Mouse (Mus musculus) MEL (cell line): ENCODE measurements around the gene Ddi2. TPM values are rescaled to one million over a fixed set of nuclear protein-coding genes. Genes with fewer than 3 reads are reported as not detected.

Source experiments
- DNase-seq: peaks from one replicate; pipeline ENCODE4 v3.0.0; 2011; ENCODE audit warnings: low read depth, low spot score
- H3K27ac ChIP-seq: 2 replicates; pipeline ENCODE4 v1.5.1; 2012; ENCODE audit warnings: low read depth, mild to moderate bottlenecking, control low read depth, low read length, moderate library complexity; ENCODE audit not compliant: control insufficient read depth
- H3K27me3 ChIP-seq, 2 experiments: fragments of 150-350 bp in 1 of 2; sonication (generic) in 1 of 2; 2 replicates each; pipeline ENCODE4 v1.6.1; 2012; ENCODE audit warnings: low read length in 2 of 2, mild to moderate bottlenecking in 2 of 2, improper control_type of control experiment in 1 of 2, moderate library complexity in 1 of 2; ENCODE audit not compliant: insufficient read depth in 2 of 2, control insufficient read depth in 1 of 2
- H3K36me3 ChIP-seq, 2 experiments: 2 replicates each; pipeline ENCODE4 v1.6.1; 2012 to 2014; ENCODE audit warnings: low read length in 2 of 2, improper control_type of control experiment in 1 of 2, inconsistent platforms in 1 of 2, mild to moderate bottlenecking in 1 of 2; ENCODE audit not compliant: insufficient read depth in 2 of 2, control insufficient read depth in 1 of 2
- H3K4me1 ChIP-seq, 2 experiments: fragments of 150-350 bp in 1 of 2; sonication (generic) in 1 of 2; 2 replicates each; pipeline ENCODE4 v1.6.1; 2012; ENCODE audit warnings: low read length in 2 of 2, improper control_type of control experiment in 1 of 2, mild to moderate bottlenecking in 1 of 2; ENCODE audit not compliant: insufficient read depth in 2 of 2, control insufficient read depth in 1 of 2
- H3K4me3 ChIP-seq, 2 experiments: fragments of 150-350 bp in 1 of 2; sonication (generic) in 1 of 2; 2 replicates each; pipeline ENCODE4 v1.5.1; 2012; ENCODE audit warnings: low read depth in 2 of 2, low read length in 2 of 2, mild to moderate bottlenecking in 2 of 2, moderate library complexity in 2 of 2, control low read depth in 1 of 2, improper control_type of control experiment in 1 of 2; ENCODE audit not compliant: control insufficient read depth in 1 of 2, insufficient read depth in 1 of 2
- H3K79me2 ChIP-seq: 2 replicates; pipeline ENCODE4 v1.6.1; 2012; ENCODE audit warnings: mild to moderate bottlenecking, low read length, moderate library complexity; ENCODE audit not compliant: control insufficient read depth, poor library complexity, insufficient read depth
- H3K9ac ChIP-seq: 2 replicates; pipeline ENCODE4 v1.6.1; 2012; ENCODE audit warnings: low read depth, mild to moderate bottlenecking, control low read depth, low read length, moderate library complexity; ENCODE audit not compliant: control insufficient read depth, poor library complexity, severe bottlenecking
- H3K9me3 ChIP-seq: fragments of 150-350 bp; sonication (generic); replicated peaks from 2 replicates; pipeline ENCODE4 v1.6.1; 2012; ENCODE audit warnings: mild to moderate bottlenecking, low read length, improper control_type of control experiment, moderate library complexity; ENCODE audit not compliant: insufficient read depth
- CHD1 ChIP-seq: IDR thresholded peaks from 2 replicates; pipeline ENCODE4 v1.6.1; 2012; ENCODE audit warnings: low read depth, mild to moderate bottlenecking, inconsistent platforms, low read length, improper control_type of control experiment
- CTCF ChIP-seq, 3 experiments: IDR thresholded peaks in 2 of 3; conservative IDR thresholded peaks in 1 of 3; 2 replicates each; pipeline ENCODE4 v1.5.1; 2011 to 2012; ENCODE audit warnings: low read length in 3 of 3, low read depth in 2 of 3, mild to moderate bottlenecking in 2 of 3, improper control_type of control experiment in 1 of 3, inconsistent platforms in 1 of 3, mixed read lengths in 1 of 3, moderate library complexity in 1 of 3; ENCODE audit not compliant: control insufficient read depth in 1 of 3, insufficient read depth in 1 of 3, poor library complexity in 1 of 3, severe bottlenecking in 1 of 3
- E2F4 ChIP-seq: IDR thresholded peaks from 2 replicates; pipeline ENCODE4 v1.6.1; 2011; ENCODE audit warnings: low read depth, low read length, improper control_type of control experiment, borderline replicate concordance
- ELF1 ChIP-seq: IDR thresholded peaks from 2 replicates; pipeline ENCODE4 v1.6.1; 2014; ENCODE audit warnings: low read depth, mild to moderate bottlenecking, inconsistent platforms, low read length, improper control_type of control experiment, moderate library complexity
- EP300 ChIP-seq, 2 experiments: IDR thresholded peaks; 2 replicates each; pipeline ENCODE4 v1.6.1; 2011; ENCODE audit warnings: improper control_type of control experiment in 2 of 2, low read length in 2 of 2, low read depth in 1 of 2, mild to moderate bottlenecking in 1 of 2
- ETS1 ChIP-seq: IDR thresholded peaks from 2 replicates; pipeline ENCODE4 v1.6.1; 2012; ENCODE audit warnings: low read depth, mild to moderate bottlenecking, inconsistent platforms, low read length, improper control_type of control experiment, moderate library complexity
- GABPA ChIP-seq: IDR thresholded peaks from 2 replicates; pipeline ENCODE4 v1.6.1; 2012; ENCODE audit warnings: low read depth, mild to moderate bottlenecking, inconsistent platforms, low read length, improper control_type of control experiment, moderate library complexity
- GATA1 ChIP-seq: IDR thresholded peaks from 2 replicates; pipeline ENCODE4 v1.6.1; 2011; ENCODE audit warnings: low read depth, low read length, improper control_type of control experiment
- HCFC1 ChIP-seq: IDR thresholded peaks from 2 replicates; pipeline ENCODE4 v1.6.1; 2012; ENCODE audit warnings: low read depth, mild to moderate bottlenecking, inconsistent platforms, low read length, improper control_type of control experiment, moderate library complexity
- JUND ChIP-seq: IDR thresholded peaks from 2 replicates; pipeline ENCODE4 v1.6.1; 2011; ENCODE audit warnings: low read depth, mild to moderate bottlenecking, improper control_type of control experiment, low read length
- KAT2A ChIP-seq: conservative IDR thresholded peaks from 2 replicates; pipeline ENCODE4 v1.6.1; 2012; ENCODE audit warnings: low read depth, low read length, improper control_type of control experiment, inconsistent platforms
- MAX ChIP-seq: IDR thresholded peaks from 2 replicates; pipeline ENCODE4 v1.6.1; 2011; ENCODE audit warnings: low read length, improper control_type of control experiment
- MXI1 ChIP-seq: IDR thresholded peaks from 2 replicates; pipeline ENCODE4 v1.6.1; 2011; ENCODE audit warnings: mild to moderate bottlenecking, low read depth, low read length, improper control_type of control experiment
- MYC ChIP-seq: IDR thresholded peaks from 2 replicates; pipeline ENCODE4 v1.6.1; 2011; ENCODE audit warnings: low read depth, mild to moderate bottlenecking, low read length, improper control_type of control experiment, moderate library complexity
- NELFE ChIP-seq: IDR thresholded peaks from 2 replicates; pipeline ENCODE4 v1.6.1; 2011; ENCODE audit warnings: low read depth, low read length, improper control_type of control experiment
- NRF1 ChIP-seq: IDR thresholded peaks from 2 replicates; pipeline ENCODE4 v1.6.1; 2014; ENCODE audit warnings: low read depth, mild to moderate bottlenecking, inconsistent platforms, low read length, improper control_type of control experiment, moderate library complexity; ENCODE audit not compliant: poor library complexity, insufficient read depth, severe bottlenecking
- POLR2A ChIP-seq, 2 experiments: IDR thresholded peaks; 2 replicates each; pipeline ENCODE4 v1.6.1; 2011 to 2012; ENCODE audit warnings: low read length in 2 of 2, mild to moderate bottlenecking in 2 of 2, control low read depth in 1 of 2, improper control_type of control experiment in 1 of 2, low read depth in 1 of 2, moderate library complexity in 1 of 2; ENCODE audit not compliant: control insufficient read depth in 1 of 2, insufficient read depth in 1 of 2, poor library complexity in 1 of 2
- POLR2AphosphoS2 ChIP-seq: IDR thresholded peaks from 2 replicates; pipeline ENCODE4 v1.6.1; 2011; ENCODE audit warnings: low read length, improper control_type of control experiment
- SIN3A ChIP-seq: IDR thresholded peaks from 2 replicates; pipeline ENCODE4 v1.6.1; 2012; ENCODE audit warnings: low read length, improper control_type of control experiment, inconsistent platforms
- TAL1 ChIP-seq: IDR thresholded peaks from 2 replicates; pipeline ENCODE4 v1.6.1; 2012; ENCODE audit warnings: mild to moderate bottlenecking, inconsistent platforms, low read length, moderate library complexity, mixed read lengths
- TCF12 ChIP-seq: IDR thresholded peaks from 2 replicates; pipeline ENCODE4 v1.6.1; 2014; ENCODE audit warnings: low read depth, mild to moderate bottlenecking, inconsistent platforms, low read length, improper control_type of control experiment, moderate library complexity
- UBTF ChIP-seq: IDR thresholded peaks from 2 replicates; pipeline ENCODE4 v1.6.1; 2012; ENCODE audit warnings: low read depth, mild to moderate bottlenecking, inconsistent platforms, low read length, improper control_type of control experiment, moderate library complexity, borderline replicate concordance; ENCODE audit not compliant: insufficient read depth
- USF1 ChIP-seq: IDR thresholded peaks from 2 replicates; pipeline ENCODE4 v1.6.1; 2014; ENCODE audit warnings: low read depth, mild to moderate bottlenecking, inconsistent platforms, low read length, improper control_type of control experiment, moderate library complexity
- ZKSCAN1 ChIP-seq: IDR thresholded peaks from 2 replicates; pipeline ENCODE4 v1.6.1; 2012; ENCODE audit warnings: low read depth, mild to moderate bottlenecking, inconsistent platforms, low read length, improper control_type of control experiment, moderate library complexity
- ZMIZ1 ChIP-seq: IDR thresholded peaks from 2 replicates; pipeline ENCODE4 v1.6.1; 2012; ENCODE audit warnings: low read depth, mild to moderate bottlenecking, inconsistent platforms, low read length, improper control_type of control experiment, moderate library complexity
- ZNF384 ChIP-seq: IDR thresholded peaks from 2 replicates; pipeline ENCODE4 v1.6.1; 2012; ENCODE audit warnings: low read depth, mild to moderate bottlenecking, inconsistent platforms, low read length, improper control_type of control experiment
- polyA plus RNA-seq, 2 experiments: library from polyadenylated mRNA; stranded (reverse) in 1 of 2; unstranded in 1 of 2; fragments of >175 nt in 1 of 2; fragments of >200 nt in 1 of 2; gene quantifications; 2 replicates each; pipeline versions ENCODE4 v1.2.1 to v1.2.4; 2012; ENCODE audit warnings: low replicate concordance in 2 of 2, low read depth in 1 of 2; ENCODE audit not compliant: insufficient read length in 2 of 2, insufficient read depth in 1 of 2, missing spikeins in 1 of 2
- total RNA-seq: library from RNA; depleted of rRNA; stranded (reverse); fragments of 300-350 nt; gene quantifications from 2 replicates; pipeline ENCODE4 v1.2.3, GENCODE M21; 2012

Gene Ddi2
- total and polyA plus RNA-seq, 3 experiments, result 40.7 to 42.8 TPM; not detected in 1

DNA sequence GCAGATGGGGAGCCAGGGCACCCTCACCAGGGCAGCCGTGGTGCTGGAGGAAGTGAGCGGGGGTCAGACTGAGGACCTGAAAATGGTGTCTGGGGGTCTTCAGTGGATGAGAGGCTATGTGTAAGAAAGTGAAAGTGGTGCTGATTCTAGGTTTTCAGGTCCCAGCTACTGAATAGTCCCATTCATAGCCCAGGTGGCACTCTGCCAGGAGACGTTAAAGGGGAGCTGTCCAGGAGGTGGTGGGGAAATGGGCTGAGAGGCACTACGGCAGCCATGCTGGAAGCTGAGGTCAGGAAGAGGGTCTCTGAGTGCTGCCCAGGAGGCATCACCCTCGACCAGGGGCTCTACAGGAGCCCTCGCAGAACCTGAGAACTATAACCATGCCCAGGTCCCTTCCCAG, 74.0 kb downstream of the Ddi2 start:
- Histone ChIP-seq H3K9ac (no peak overlapping the region), H3K27me3 (no peaks in the 10 kb centered on the region), H3K36me3 (no peaks in the 10 kb centered on the region; a peak in 1 of 4 replicates), H3K79me2 (no peaks in the 10 kb centered on the region), H3K4me1 (no peaks in the 10 kb centered on the region), H3K27ac (no peak overlapping the region), H3K9me3 (no peaks in the 10 kb centered on the region), H3K4me3 (no peak overlapping the region)
- no peak for TF ChIP-seq USF1
- no peak for TF ChIP-seq ZKSCAN1
- no peak for TF ChIP-seq MXI1
- no peak for TF ChIP-seq EP300 (IDR thresholded peaks at IDR 0.05; ENCODE audit: low read depth in 1 of 2, low read length in 2 of 2)
- TF ChIP-seq CHD1, result no peak
- TF ChIP-seq NRF1, result no peak
- TF ChIP-seq NELFE, result no peak
- TF ChIP-seq ETS1, result no peak
- TF ChIP-seq ZNF384, result no peak
- TF ChIP-seq TCF12, result no peak
- TF ChIP-seq ELF1, result no peak
- no peak for TF ChIP-seq MAX
- TF ChIP-seq KAT2A, result no peak
- TF ChIP-seq ZMIZ1, result no peak
- no peak for TF ChIP-seq UBTF
- no peak for TF ChIP-seq MYC
- no peak for TF ChIP-seq E2F4
- TF ChIP-seq SIN3A, result no peak
- TF ChIP-seq POLR2A (IDR thresholded peaks at IDR 0.05; ENCODE audit: control insufficient read depth in 1 of 2, insufficient read depth in 1 of 2, low read depth in 1 of 2, low read length in 2 of 2, poor library complexity in 1 of 2), result no peak
- DNase-seq, result no peak

DNA sequence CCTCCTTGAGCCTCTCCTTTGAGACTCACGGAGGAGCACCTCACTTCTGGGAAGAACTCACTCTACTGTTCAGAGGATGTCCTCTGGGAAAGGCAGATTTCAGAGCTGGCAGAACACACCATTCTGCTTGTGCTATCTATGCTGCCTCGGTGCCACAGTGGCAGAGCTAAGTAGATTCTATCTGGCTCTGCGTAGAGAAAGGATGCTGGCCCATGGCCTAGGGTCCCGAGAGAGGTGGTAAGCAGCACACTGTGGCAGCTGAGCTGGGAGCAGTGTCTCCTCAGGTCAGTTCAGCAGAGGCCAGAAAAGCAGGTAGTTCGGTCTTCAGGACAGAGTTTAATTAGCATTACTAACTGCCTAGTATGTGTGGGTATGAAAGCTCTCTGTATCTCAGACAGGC, 75.0 kb downstream of the Ddi2 start:
- Histone ChIP-seq H3K36me3 (no peaks in the 10 kb centered on the region; a peak in 1 of 4 replicates), H3K9me3 (no peaks in the 10 kb centered on the region), H3K4me1 (no peaks in the 10 kb centered on the region), H3K9ac (no peak overlapping the region), H3K27me3 (no peaks in the 10 kb centered on the region), H3K27ac (no peak overlapping the region), H3K79me2 (no peaks in the 10 kb centered on the region), H3K4me3 (no peak overlapping the region)
- TF ChIP-seq NELFE (no peak), JUND (no peak), CTCF (IDR thresholded peaks at IDR 0.05 in 2 of 3, conservative IDR thresholded peaks at IDR 0.05 in 1 of 3; ENCODE audit: control insufficient read depth in 1 of 3, insufficient read depth in 1 of 3, low read depth in 2 of 3, low read length in 3 of 3, poor library complexity in 1 of 3, severe bottlenecking in 1 of 3) (no peak), ZKSCAN1 (no peak), TAL1 (no peak), GABPA (no peak), USF1 (no peak), KAT2A (no peak), SIN3A (no peak), UBTF (no peak), ETS1 (no peak), HCFC1 (no peak), ELF1 (no peak), MYC (no peak), CHD1 (no peak), ZMIZ1 (no peak), POLR2AphosphoS2 (no peak), GATA1 (no peak), EP300 (IDR thresholded peaks at IDR 0.05; ENCODE audit: low read depth in 1 of 2, low read length in 2 of 2) (no peak)
- DNase-seq, result no peak
